Mouse (Mus musculus) heart, postnatal 36 days (tissue): ENCODE measurements around the gene Dnah6. TPM values are rescaled to one million over a fixed set of nuclear protein-coding genes. Genes with fewer than 3 reads are reported as not detected.

Experiments used
- DNase-seq, 2 experiments: peaks; one replicate each; pipeline ENCODE4 v3.0.0; 2021 to 2022
- intact Hi-C: fragments of 180-260 bp; cut with DNase I; formaldehyde crosslinking; loops from one replicate; pipeline ENCODE4 v1.15.1; 2025
- total RNA-seq, 2 experiments: library from RNA; stranded (reverse); gene quantifications; 2 replicates each; pipeline ENCODE4 v1.2.3; 2021

The Dnah6 gene
- total RNA-seq, 2 experiments from 2014 or later = 0.08 to 0.11 TPM

- DNase-seq = no peak
- intact Hi-C loops = no loop called here
These were observed 167.9 kb downstream of the Dnah6 start for GRCm38 (mm10) chr6:73053526-73053925.

GRCm38 (mm10) chr6:73047259-73047658 lies 174.2 kb downstream of the Dnah6 start:
- no peak for DNase-seq
- intact Hi-C loops = loop anchor here (5.0 kb wide), 1 partner anchor 105 kb away; no protein-coding TSS in a partner anchor

- DNase-seq = no peak
- intact Hi-C loops = loop anchor here (5.0 kb wide), 1 partner anchor 106 kb away; no protein-coding TSS in a partner anchor
These were observed 175.5 kb downstream of the Dnah6 start for GRCm38 (mm10) chr6:73045944-73046343.

GRCm38 (mm10) chr6:73042278-73042677 lies 179.2 kb downstream of the Dnah6 start:
- DNase-seq = no peak
- intact Hi-C loops = no loop called here

- DNase-seq = no peak
- intact Hi-C loops = no loop called here
These were observed 183.2 kb downstream of the Dnah6 start for GRCm38 (mm10) chr6:73038291-73038690.

GRCm38 (mm10) chr6:73028853-73029252 lies 192.6 kb downstream of the Dnah6 start:
- intact Hi-C loops = no loop called here
- DNase-seq = no peak

GRCm38 (mm10) chr6:73027881-73028280 lies 193.6 kb downstream of the Dnah6 start:
- intact Hi-C loops = no loop called here

GRCm38 (mm10) chr6:73026898-73027297 lies 194.6 kb downstream of the Dnah6 start:
- intact Hi-C loops = no loop called here
- DNase-seq = no peak

More at GRCm38 (mm10) chr6:73027881-73028280, 193.6 kb downstream of the Dnah6 start:
- no peak for DNase-seq

GRCm38 (mm10) chr6:73020061-73020460 lies 201.4 kb downstream of the Dnah6 start:
- DNase-seq = no peak
- intact Hi-C loops = loop anchor here (1.0 to 5.0 kb wide), 3 partner anchors 80 to 383 kb away; no protein-coding TSS in a partner anchor

GRCm38 (mm10) chr6:73018725-73019280 lies 202.6 kb downstream of the Dnah6 start:
- no peak for DNase-seq
- intact Hi-C loops = no loop called here

GRCm38 (mm10) chr6:73014317-73015160 lies 206.9 kb downstream of the Dnah6 start:
- intact Hi-C loops = no loop called here
- no peak for DNase-seq

GRCm38 (mm10) chr6:73012931-73013330 lies 208.5 kb downstream of the Dnah6 start:
- intact Hi-C loops = no loop called here
- no peak for DNase-seq

- DNase-seq = peak in 1 of 2 experiments; percentile 33
- intact Hi-C loops = no loop called here
These were observed 209.6 kb downstream of the Dnah6 start for GRCm38 (mm10) chr6:73011827-73012226.

GRCm38 (mm10) chr6:73010073-73010472 lies 211.4 kb downstream of the Dnah6 start:
- intact Hi-C loops = loop anchor here (1.0 kb wide), 1 partner anchor 70 kb away; no protein-coding TSS in a partner anchor
- peak; percentile 74 to 87 for DNase-seq

GRCm38 (mm10) chr6:73003601-73004000 lies 217.8 kb downstream of the Dnah6 start:
- intact Hi-C loops = no loop called here
- DNase-seq = no peak

- intact Hi-C loops = no loop called here
- DNase-seq = no peak
These were observed 219.1 kb downstream of the Dnah6 start for GRCm38 (mm10) chr6:73002391-73002790.

GRCm38 (mm10) chr6:72998809-72999208 lies 222.6 kb downstream of the Dnah6 start:
- intact Hi-C loops = no loop called here
- no peak for DNase-seq

GRCm38 (mm10) chr6:72993688-72994082 lies 227.8 kb downstream of the Dnah6 start:
- intact Hi-C loops = no loop called here
- no peak for DNase-seq

GRCm38 (mm10) chr6:72993054-72993687 lies 228.3 kb downstream of the Dnah6 start:
- no peak for DNase-seq
- intact Hi-C loops = no loop called here

- DNase-seq = no peak
- intact Hi-C loops = no loop called here
These were observed 231.2 kb downstream of the Dnah6 start for GRCm38 (mm10) chr6:72990206-72990605.

- intact Hi-C loops = no loop called here
These were observed 232.3 kb downstream of the Dnah6 start for GRCm38 (mm10) chr6:72989028-72989736.

More at GRCm38 (mm10) chr6:72989028-72989736, 232.3 kb downstream of the Dnah6 start:
- no peak for DNase-seq
